Mouse (Mus musculus): Measurements from ENCODE around the gene Pon2. TPM values are rescaled to one million over a fixed set of nuclear protein-coding genes. Genes with fewer than 3 reads are reported as not detected.
A peak's percentile ranks its signal among the peaks of the same experiment; 100 is the strongest.

The Pon2 gene
- total RNA-seq, 2 experiments from 2014 or later, result 17.6 to 18.7 TPM

GRCm38 (mm10) chr6:5297321-5298091, 749 bp downstream of the Pon2 start:
- intact Hi-C loops (cut with DNase I), result loop anchor here (5.0 kb wide), 1 partner anchor 85 kb away; the partner anchor contains the start of gene Asb4
- DNase-seq (ENCODE audit: extremely low spot score in 1 of 2, low spot score in 2 of 2), result peak; percentile 6 to 57

DNA sequence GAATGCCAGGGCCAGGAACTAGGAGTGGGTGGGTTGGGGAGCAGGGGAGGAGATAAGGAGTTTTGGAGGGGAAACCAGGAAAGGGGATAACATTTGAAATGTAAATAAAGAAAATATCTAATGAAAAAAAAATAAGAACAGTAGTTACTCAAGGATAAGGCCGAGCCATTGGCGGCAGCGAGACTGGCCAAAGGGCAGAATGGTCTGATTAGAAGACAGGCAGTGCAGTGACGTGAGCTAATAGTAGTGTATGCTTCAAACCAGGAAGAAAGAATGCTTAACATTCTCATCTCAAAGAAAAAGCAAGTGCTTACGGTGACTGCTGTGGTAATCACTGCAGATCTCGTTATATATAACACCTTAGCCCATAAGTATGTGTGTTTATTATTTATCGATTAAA, 2.2 kb downstream of the Pon2 start:
- intact Hi-C loops (cut with DNase I), result loop anchor here (5.0 kb wide), 1 partner anchor 86 kb away; the partner anchor contains the start of gene Asb4
- DNase-seq (ENCODE audit: extremely low spot score in 1 of 2, low spot score in 2 of 2), result no peak

GRCm38 (mm10) chr6:5294659-5295449, 3.4 kb downstream of the Pon2 start:
- intact Hi-C loops (cut with DNase I), result loop anchor here (5.0 kb wide), 1 partner anchor 87 kb away; the partner anchor contains the start of gene Asb4

GRCm38 (mm10) chr6:5292841-5293240, 5.4 kb downstream of the Pon2 start:
- no peak for DNase-seq (ENCODE audit: extremely low spot score in 1 of 2, low spot score in 2 of 2)

More at GRCm38 (mm10) chr6:5294659-5295449, 3.4 kb downstream of the Pon2 start:
- DNase-seq (ENCODE audit: extremely low spot score in 1 of 2, low spot score in 2 of 2), result no peak

GRCm38 (mm10) chr6:5291450-5291849, 6.8 kb downstream of the Pon2 start:
- intact Hi-C loops (cut with DNase I), result no loop called here
- DNase-seq (ENCODE audit: extremely low spot score in 1 of 2, low spot score in 2 of 2), result peak in 1 of 2 experiments; percentile 13

More at GRCm38 (mm10) chr6:5292841-5293240, 5.4 kb downstream of the Pon2 start:
- intact Hi-C loops (cut with DNase I), result no loop called here

- intact Hi-C loops (cut with DNase I), result no loop called here
- DNase-seq (ENCODE audit: extremely low spot score in 1 of 2, low spot score in 2 of 2), result no peak
These were observed 10.3 kb downstream of the Pon2 start for GRCm38 (mm10) chr6:5287919-5288318.

- intact Hi-C loops (cut with DNase I), result no loop called here
- no peak for DNase-seq (ENCODE audit: extremely low spot score in 1 of 2, low spot score in 2 of 2)
These were observed 10.9 kb downstream of the Pon2 start for GRCm38 (mm10) chr6:5287392-5287791.

DNA sequence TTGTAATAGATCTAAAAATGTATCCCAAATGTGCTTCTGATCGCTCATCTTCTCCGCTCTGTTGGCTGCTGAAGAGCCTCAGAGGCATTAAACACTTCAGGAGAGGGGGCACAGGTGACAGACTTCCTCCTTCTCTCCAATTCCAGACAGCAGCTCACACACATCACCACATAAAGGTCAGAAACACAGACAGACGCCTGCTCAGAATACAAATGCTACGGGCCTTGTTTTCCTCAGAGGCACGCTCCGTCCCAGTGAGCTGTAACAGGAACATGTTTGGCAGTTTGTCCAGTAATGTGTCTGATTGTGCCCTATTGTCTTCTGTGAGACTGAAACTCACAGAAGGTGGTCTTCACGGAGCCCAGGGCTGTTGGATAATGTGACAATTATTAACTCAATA, 15.8 kb downstream of the Pon2 start:
- intact Hi-C loops (cut with DNase I), result no loop called here
- DNase-seq (ENCODE audit: extremely low spot score in 1 of 2, low spot score in 2 of 2), result no peak

DNA sequence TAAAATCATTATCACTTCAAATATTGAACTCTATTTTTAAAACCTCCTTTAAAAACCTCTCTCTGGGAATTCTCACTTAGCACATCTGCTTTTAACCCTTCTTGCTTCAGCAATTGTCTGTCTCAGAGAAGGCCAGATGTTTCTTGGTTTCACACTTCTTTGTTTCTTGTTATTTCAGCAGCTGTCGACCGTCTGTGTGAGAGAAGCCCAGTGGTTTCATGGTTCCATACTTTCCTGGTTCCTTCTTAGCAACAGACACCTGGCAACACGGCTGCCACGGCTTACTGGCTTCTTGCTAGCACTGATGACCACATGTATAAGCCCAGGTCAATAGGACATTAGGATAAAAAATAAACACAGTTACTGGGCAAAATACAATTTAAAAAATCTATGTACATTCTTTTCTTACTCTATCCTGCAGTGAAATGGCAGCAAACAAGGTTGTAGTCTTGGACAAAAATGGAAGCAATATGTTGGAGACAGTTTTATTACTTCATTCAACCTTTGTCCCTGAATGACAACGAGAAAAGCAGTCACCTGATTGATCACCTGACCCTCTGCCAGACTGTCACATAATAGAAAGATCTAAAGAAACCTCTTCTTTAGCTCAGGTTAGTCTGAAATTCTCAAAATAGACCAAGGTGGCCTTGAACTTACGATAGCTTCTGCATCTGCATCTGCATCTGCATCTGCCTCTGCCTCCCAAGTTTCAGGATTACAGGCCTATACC, 17.5 kb downstream of the Pon2 start:
- intact Hi-C loops (cut with DNase I), result no loop called here
- DNase-seq (ENCODE audit: extremely low spot score in 1 of 2, low spot score in 2 of 2), result no peak

DNA sequence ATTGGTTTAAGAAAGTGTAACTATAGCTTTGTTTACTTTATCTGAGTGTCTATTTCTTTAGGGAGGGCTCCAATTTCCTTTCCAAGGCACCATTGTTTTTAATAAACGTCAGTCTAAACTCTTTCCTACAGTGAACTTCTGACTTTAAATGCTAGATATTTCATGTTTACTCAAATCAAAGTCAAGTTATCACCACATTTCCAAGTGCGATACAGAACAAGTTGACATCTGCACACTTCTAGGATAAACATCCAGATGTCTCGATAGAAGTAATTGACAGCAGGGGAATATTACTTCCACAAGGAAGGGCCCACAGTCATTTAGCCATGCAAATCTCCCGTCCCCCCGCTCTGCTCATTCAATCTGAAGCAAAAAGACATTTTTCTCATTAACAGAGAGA, 20.3 kb downstream of the Pon2 start:
- DNase-seq (ENCODE audit: extremely low spot score in 1 of 2, low spot score in 2 of 2), result no peak
- intact Hi-C loops (cut with DNase I), result no loop called here

DNA sequence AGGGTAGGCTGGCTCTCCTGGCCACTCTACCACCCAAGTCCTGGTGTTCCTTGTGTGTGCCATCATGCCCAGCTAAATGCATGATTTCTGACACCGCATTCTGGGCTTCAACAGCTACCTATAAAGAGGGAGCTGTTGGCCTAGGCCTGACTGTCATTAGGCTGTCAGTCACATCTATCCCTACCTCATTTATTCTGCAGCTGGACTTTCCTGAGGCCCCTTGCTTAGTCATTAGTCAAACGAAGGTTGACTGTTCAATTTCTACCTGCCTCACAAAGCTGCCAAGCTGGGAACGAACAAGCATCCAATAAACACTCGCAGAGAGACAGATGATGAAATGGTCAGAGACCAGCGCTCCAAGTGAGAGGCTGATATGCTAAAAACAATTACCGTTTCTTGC, 28.6 kb downstream of the Pon2 start:
- no peak for DNase-seq (ENCODE audit: extremely low spot score in 1 of 2, low spot score in 2 of 2)

DNA sequence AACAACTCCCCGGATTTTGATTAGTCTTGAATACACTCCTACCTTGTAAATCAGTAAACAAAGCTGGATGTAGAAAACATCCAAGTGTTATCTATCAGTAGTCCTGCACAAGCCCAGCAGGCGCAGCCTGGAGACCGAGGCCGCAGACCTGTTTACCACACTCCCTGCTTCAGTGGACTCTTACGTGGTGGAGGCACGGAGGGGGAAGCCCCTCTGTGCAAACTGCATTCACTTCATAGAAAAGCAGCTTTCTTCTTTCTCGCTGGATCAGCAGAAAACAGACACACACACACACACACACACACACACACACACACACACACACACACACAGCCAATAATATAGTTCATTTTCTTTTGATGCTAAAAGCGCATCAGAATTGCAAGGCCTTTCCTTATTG, 33.5 kb downstream of the Pon2 start:
- intact Hi-C loops (cut with DNase I), result no loop called here
- DNase-seq (ENCODE audit: extremely low spot score in 1 of 2, low spot score in 2 of 2), result no peak

More for the DNA sequence above, 28.6 kb downstream of the Pon2 start:
- intact Hi-C loops (cut with DNase I), result no loop called here

DNA sequence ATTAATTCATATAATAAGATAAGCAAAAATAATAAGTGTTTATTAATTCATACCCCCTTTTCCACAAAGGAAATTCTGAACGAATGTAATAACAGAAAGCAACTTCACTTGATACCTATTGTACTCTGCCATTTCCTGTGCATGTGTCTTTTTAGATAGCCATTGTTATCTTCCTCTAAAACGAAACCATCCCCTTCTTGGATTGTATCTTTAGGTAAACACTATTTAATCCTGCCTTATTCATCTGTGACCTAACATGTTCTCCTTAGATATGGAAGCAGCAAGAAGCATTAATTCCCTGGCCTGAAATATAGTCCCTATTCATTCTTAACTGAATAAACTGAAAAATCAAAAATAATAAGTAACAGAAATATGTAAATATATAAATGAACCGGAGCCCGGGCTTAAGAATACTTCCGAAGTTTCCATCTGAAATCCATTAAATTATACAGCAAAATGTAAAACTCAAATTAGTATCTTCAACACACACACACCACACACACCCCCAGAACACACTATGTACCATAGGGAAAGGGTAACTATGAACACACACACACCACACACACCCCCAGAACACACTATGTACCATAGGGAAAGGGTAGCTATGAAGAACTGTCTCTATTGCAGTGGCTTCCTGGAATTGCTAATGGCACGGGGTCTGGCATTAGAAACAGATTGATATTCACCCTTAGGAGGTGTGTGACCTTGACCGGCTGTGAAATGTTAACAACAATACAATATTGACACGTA, 34.8 kb downstream of the Pon2 start:
- intact Hi-C loops (cut with DNase I), result no loop called here

DNA sequence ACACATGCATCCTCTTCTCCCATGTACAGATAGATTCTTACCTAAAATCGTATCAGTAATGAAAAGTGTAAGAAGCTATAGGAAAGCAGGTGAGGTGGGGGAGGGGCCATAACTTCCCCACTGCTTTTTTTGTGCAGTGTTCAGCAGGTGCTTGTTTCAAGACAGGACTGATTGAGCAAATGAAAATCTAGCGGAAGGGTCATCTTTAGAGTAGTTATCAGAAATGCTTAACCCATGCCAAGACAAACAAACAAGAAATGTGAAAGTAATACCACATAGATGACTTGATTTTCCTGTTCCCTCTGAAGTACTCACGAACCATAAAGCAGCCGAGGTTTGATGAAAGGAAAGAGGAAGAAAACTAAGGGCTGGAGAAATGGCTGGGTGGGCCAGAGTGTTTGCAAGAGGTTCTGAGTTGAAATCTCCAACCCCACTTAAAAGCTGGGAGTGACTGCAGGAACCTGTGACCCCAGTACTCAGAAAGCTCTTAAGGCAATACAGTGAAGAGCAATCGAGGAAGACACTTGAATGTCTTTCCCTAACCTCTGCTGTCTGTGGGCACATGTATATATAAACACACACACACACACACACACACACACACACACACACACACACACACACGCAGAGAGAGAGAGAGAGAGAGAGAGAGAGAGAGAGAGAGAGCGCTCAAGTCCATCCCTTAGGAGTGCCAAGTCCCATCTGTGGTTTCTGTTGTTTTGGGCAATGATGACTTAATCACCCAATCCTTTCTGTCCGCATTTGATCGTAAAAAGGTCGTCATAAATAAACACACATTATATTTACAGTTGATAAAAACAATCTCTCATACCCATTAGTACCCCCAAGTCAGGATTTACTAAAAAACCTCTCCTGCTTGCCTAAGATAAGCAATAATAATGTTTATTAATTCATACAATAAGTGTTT, 35.7 kb downstream of the Pon2 start:
- DNase-seq (ENCODE audit: extremely low spot score in 1 of 2, low spot score in 2 of 2), result no peak
- intact Hi-C loops (cut with DNase I), result no loop called here

More for the DNA sequence above, 34.8 kb downstream of the Pon2 start:
- no peak for DNase-seq (ENCODE audit: extremely low spot score in 1 of 2, low spot score in 2 of 2)

- intact Hi-C loops (cut with DNase I), result no loop called here
- peak in 1 of 2 experiments; percentile 47 for DNase-seq (ENCODE audit: extremely low spot score in 1 of 2, low spot score in 2 of 2)
These were observed 42.4 kb downstream of the Pon2 start, which contains the start of gene Pon3 for GRCm38 (mm10) chr6:5255722-5256451. Pon3 (minus strand) TSS chr6:5256286.

GRCm38 (mm10) chr6:5255291-5255690, 43.0 kb downstream of the Pon2 start:
- intact Hi-C loops (cut with DNase I), result no loop called here

GRCm38 (mm10) chr6:5254869-5255268, 43.4 kb downstream of the Pon2 start:
- intact Hi-C loops (cut with DNase I), result no loop called here
- DNase-seq (ENCODE audit: extremely low spot score in 1 of 2, low spot score in 2 of 2), result no peak

More at GRCm38 (mm10) chr6:5255291-5255690, 43.0 kb downstream of the Pon2 start:
- no peak for DNase-seq (ENCODE audit: extremely low spot score in 1 of 2, low spot score in 2 of 2)

Measured in left cerebral cortex, postnatal 10 days (tissue).